Mouse (Mus musculus) G1E (cell line): Measurements from ENCODE around the gene Cxcl17.

Experiments used
- CTCF ChIP-seq: IDR thresholded peaks from 2 replicates; pipeline ENCODE4 v1.5.1; 2012; ENCODE audit warnings: low read depth, low read length, inconsistent platforms, mixed read lengths
- TAL1 ChIP-seq: conservative IDR thresholded peaks from 2 replicates; pipeline ENCODE4 v1.6.1; 2012; ENCODE audit warnings: low read depth, low read length, inconsistent platforms, mixed read lengths

DNA sequence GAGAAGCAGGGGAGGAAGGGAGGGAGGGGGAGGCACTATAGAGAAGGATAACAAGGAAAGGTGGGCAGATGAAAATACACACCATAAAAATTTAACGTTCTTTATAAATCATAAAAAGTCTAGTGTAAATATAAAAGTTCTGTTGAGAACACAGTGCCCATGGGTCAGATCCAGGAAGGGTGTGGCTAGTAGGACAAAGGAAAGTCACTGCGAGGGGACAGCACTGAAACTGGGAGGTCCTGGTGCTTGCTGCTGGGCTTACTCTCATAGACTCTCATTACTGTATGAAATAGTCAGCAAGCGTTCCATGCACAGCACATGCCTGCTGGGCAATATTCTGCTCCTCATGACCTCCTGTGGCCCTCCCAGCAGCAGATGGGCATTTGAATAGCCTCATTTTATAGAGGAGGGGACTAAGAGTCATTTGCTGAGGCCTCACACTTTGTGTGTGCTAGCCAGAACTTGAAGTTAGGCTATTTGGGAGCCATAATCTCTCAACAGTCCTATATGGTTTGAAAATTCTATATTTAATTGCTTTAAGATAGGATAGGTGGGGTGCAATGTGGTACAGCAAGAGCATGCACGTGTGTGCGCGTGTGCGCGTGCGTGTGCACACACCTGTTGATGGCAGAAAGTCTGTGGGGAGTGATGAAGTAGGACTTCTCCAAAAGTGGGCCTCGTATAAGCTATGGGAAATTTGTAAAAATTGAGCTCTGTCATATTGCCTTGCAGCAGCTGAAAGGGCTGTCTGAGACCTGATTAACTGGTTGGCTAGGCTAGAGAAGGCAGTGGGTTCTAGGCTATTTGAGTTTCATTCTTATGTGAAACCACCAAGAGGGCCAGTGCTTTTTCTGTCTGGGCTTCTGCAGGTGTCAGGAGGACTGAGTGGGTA lies 22.2 kb upstream of the Cxcl17 start:
- TF ChIP-seq TAL1 = no peak
- TF ChIP-seq CTCF = no peak
